Mouse (Mus musculus) monocyte, adult 2 months (primary cell): ENCODE measurements around the gene Coa3.

Source experiments
- DNase-seq, 2 experiments: peaks; one replicate each; pipeline ENCODE4 v3.0.0; 2022; ENCODE audit warnings: low spot score in 2 of 2, low read depth in 1 of 2

The Coa3 gene

GRCm38 (mm10) chr11:101253613-101254389 is 25.1 kb downstream of the Coa3 start, which contains the start of gene Vps25:
TSS of gene Vps25 (plus strand) at chr11:101253707.
- DNase-seq: peak; percentile 63 to 73

- no peak for DNase-seq
Measured at GRCm38 (mm10) chr11:101252941-101253340, 26.0 kb downstream of the Coa3 start.

GRCm38 (mm10) chr11:101251031-101251430 is 27.9 kb downstream of the Coa3 start:
- no peak for DNase-seq

GRCm38 (mm10) chr11:101248258-101248994 is 30.5 kb downstream of the Coa3 start:
- no peak for DNase-seq

- DNase-seq: no peak
Measured at GRCm38 (mm10) chr11:101247521-101248030, 31.3 kb downstream of the Coa3 start.

GRCm38 (mm10) chr11:101246702-101247012 is 32.3 kb downstream of the Coa3 start:
- no peak for DNase-seq

GRCm38 (mm10) chr11:101245855-101246701 is 32.8 kb downstream of the Coa3 start, which contains the start of gene Ramp2:
TSS of gene Ramp2 (plus strand) at chr11:101246028.
- DNase-seq: no peak

GRCm38 (mm10) chr11:101245071-101245470 is 33.8 kb downstream of the Coa3 start:
- DNase-seq: no peak

GRCm38 (mm10) chr11:101238071-101238647 is 40.8 kb downstream of the Coa3 start:
- DNase-seq: no peak

GRCm38 (mm10) chr11:101236782-101237181 is 42.1 kb downstream of the Coa3 start:
- no peak for DNase-seq

GRCm38 (mm10) chr11:101235429-101235828 is 43.5 kb downstream of the Coa3 start:
- no peak for DNase-seq

GRCm38 (mm10) chr11:101234124-101234523 is 44.8 kb downstream of the Coa3 start:
- DNase-seq: no peak

- no peak for DNase-seq
Measured at GRCm38 (mm10) chr11:101233240-101233639, 45.7 kb downstream of the Coa3 start.

GRCm38 (mm10) chr11:101232010-101232839 is 46.7 kb downstream of the Coa3 start:
- DNase-seq: no peak

- no peak for DNase-seq
Measured at GRCm38 (mm10) chr11:101230991-101231871, 47.7 kb downstream of the Coa3 start.

- no peak for DNase-seq
Measured at GRCm38 (mm10) chr11:101230526-101230925, 48.4 kb downstream of the Coa3 start.

- no peak for DNase-seq
Measured at GRCm38 (mm10) chr11:101230061-101230511, 48.8 kb downstream of the Coa3 start.

GRCm38 (mm10) chr11:101229361-101229900 is 49.5 kb downstream of the Coa3 start:
- no peak for DNase-seq
